Mouse (Mus musculus) common myeloid progenitor, adult 5-6 weeks (primary cell): Measurements from ENCODE around the gene D8Ertd738e. TPM values are rescaled to one million over a fixed set of nuclear protein-coding genes. Genes with fewer than 3 reads are reported as not detected.
A peak's percentile ranks its signal among the peaks of the same experiment; 100 is the strongest.

ENCODE experiments used
- ATAC-seq: replicated peaks from 2 replicates; pipeline ENCODE4 v1.8.0; 2016; ENCODE audit warnings: low read depth, mild to moderate bottlenecking, moderate TSS enrichment, inconsistent platforms; ENCODE audit not compliant: poor library complexity, severe bottlenecking
- total RNA-seq: library from RNA; stranded (forward); fragments of 200-1000, 187-1606 nt; gene quantifications from 2 replicates; pipeline ENCODE4 v1.2.3, GENCODE M21; 2017

D8Ertd738e gene
- total RNA-seq, 1 experiment from 2014 or later: 70.9 TPM

- peak; percentile 97 for ATAC-seq
Measured at GRCm38 (mm10) chr8:84236998-84237473, 12.5 kb downstream of the D8Ertd738e start, which contains the start of gene Zswim4. TSS of gene Zswim4 (minus strand) at chr8:84237055.

- ATAC-seq: no peak
Measured at GRCm38 (mm10) chr8:84236410-84236997, 13.0 kb downstream of the D8Ertd738e start.

GRCm38 (mm10) chr8:84235746-84236409, 13.6 kb downstream of the D8Ertd738e start:
- no peak for ATAC-seq

- no peak for ATAC-seq
Measured at GRCm38 (mm10) chr8:84233055-84233454, 16.5 kb downstream of the D8Ertd738e start.

- ATAC-seq: 0 out of 2 replicates have a peak, but pooled peaks have one; percentile 18
Measured at GRCm38 (mm10) chr8:84230735-84231134, 18.8 kb downstream of the D8Ertd738e start.

GRCm38 (mm10) chr8:84223322-84224029, 26.0 kb downstream of the D8Ertd738e start:
- ATAC-seq: 0 out of 2 replicates have a peak, but pooled peaks have one; percentile 21

GRCm38 (mm10) chr8:84222566-84223165, 26.9 kb downstream of the D8Ertd738e start:
- ATAC-seq: peak; percentile 80

- ATAC-seq: peak; percentile 46
Measured at GRCm38 (mm10) chr8:84220105-84220504, 29.4 kb downstream of the D8Ertd738e start.

- no peak for ATAC-seq
Measured at GRCm38 (mm10) chr8:84218143-84218542, 31.4 kb downstream of the D8Ertd738e start.

GRCm38 (mm10) chr8:84217206-84217605, 32.3 kb downstream of the D8Ertd738e start:
- no peak for ATAC-seq

GRCm38 (mm10) chr8:84213277-84213676, 36.2 kb downstream of the D8Ertd738e start:
- no peak for ATAC-seq

- ATAC-seq: no peak
Measured at GRCm38 (mm10) chr8:84211881-84212563, 37.5 kb downstream of the D8Ertd738e start.

GRCm38 (mm10) chr8:84211202-84211601, 38.3 kb downstream of the D8Ertd738e start:
- no peak for ATAC-seq

GRCm38 (mm10) chr8:84210167-84210791, 39.2 kb downstream of the D8Ertd738e start:
- peak; percentile 45; the same call in 1 of the 2 replicates for ATAC-seq

- ATAC-seq: peak; percentile 15; the same call in 1 of the 2 replicates
Measured at GRCm38 (mm10) chr8:84208381-84209380, 40.8 kb downstream of the D8Ertd738e start.

GRCm38 (mm10) chr8:84207811-84208210, 41.7 kb downstream of the D8Ertd738e start:
- ATAC-seq: peak; percentile 51

GRCm38 (mm10) chr8:84206666-84207065, 42.9 kb downstream of the D8Ertd738e start:
- no peak for ATAC-seq

GRCm38 (mm10) chr8:84205073-84205472, 44.4 kb downstream of the D8Ertd738e start:
- ATAC-seq: no peak
